In the genomic region with DNA sequence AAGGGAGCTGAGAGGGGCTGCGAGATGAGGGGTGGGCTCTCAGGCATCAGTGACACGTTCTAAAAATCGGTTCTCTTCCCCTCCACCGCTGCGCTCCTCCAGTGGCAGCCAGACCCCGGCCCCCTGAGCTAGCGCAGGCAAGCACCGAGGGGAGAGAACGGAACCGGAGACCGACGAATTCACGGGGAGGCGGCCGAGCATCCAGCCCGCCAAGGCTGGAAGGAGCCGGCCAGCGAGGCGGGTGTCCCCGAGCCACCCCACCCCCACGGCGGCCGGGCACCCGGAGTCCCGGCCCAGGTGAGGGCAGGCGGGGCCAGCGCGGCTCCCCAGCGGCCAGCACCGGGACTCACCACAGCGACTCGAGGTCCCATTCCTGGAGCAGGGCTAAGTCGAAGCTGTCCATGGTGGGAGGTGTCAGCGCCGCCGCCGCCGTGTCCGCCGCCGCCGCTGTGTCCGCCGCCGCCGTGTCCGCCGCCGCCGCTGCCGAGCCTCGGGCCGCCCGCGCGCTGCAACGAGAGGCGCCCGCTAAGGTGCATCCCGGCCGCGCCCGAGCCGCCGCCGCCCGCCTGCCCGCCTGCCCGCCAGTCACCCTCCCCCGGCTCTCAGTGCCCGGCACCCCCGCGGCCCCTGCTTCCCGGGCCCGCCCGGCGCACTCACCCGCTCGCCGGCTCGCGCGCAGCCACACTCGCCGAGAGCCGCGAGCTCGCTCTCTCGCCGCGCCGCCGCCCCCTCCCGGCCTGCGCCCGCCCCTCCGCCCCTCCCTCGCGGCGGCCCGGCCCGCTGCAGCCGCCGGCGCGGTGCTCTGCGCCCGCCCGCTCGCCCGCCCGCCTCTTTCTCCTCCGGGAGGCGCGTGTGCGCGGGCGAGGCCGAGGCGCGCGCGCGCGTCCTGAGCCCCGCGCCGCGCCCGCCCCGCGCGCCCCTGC, we compare ENCODE assay signal across 7 mouse cellular contexts. TPM values are rescaled to one million over a fixed set of nuclear protein-coding genes. Genes with fewer than 3 reads are reported as not detected.
DNase-seq lines count a peak whose midpoint lies in the region; ATAC-seq and TF ChIP-seq lines count a peak whose summit lies in the region.

No protein-coding gene starts in this region.

- H3K27ac ChIP-seq in gastrocnemius, adult 2 months, result peak overlapping the region; percentile 66
- H3K27ac ChIP-seq in limb, embryonic 14.5 days (replicated peaks; ENCODE audit: low read depth, low read length), result peak overlapping the region; percentile 97
- H3K27ac ChIP-seq in midbrain, embryonic 14.5 days (replicated peaks; ENCODE audit: low read depth, low read length), result peak overlapping the region; percentile 95

- intact Hi-C loops in gastrocnemius, adult 2 months (cut with DNase I), result loop anchor here (5.0 kb wide), 2 partner anchors 235 to 440 kb away; no protein-coding TSS in a partner anchor

- no peak for TF ChIP-seq POLR2A in limb, embryonic 14.5 days (IDR thresholded peaks at IDR 0.05; ENCODE audit: borderline replicate concordance, extremely low read depth, insufficient read depth, insufficient read length)

- no peaks in the 10 kb centered on the region for H3K9me3 ChIP-seq in limb, embryonic 14.5 days (ENCODE audit: control insufficient read depth, low read length)
- no peaks in the 10 kb centered on the region for H3K9me3 ChIP-seq in midbrain, embryonic 14.5 days (ENCODE audit: control insufficient read depth, low read length)

- H3K4me3 ChIP-seq in gastrocnemius, adult 2 months, result peak overlapping the region; percentile 85
- H3K4me3 ChIP-seq in limb, embryonic 14.5 days (replicated peaks; ENCODE audit: low read length), result peak overlapping the region; percentile 87
- peak overlapping the region; percentile 95 for H3K4me3 ChIP-seq in midbrain, embryonic 14.5 days (replicated peaks; ENCODE audit: low read depth, low read length)

- TF ChIP-seq CTCF in gastrocnemius, adult 2 months (IDR thresholded peaks at IDR 0.05), result no peak

- DNase-seq in adrenal gland, adult 18-20 months (ENCODE audit: low spot score in 2 of 2), result peak; percentile 46 to 55
- DNase-seq in cerebellum, postnatal 14 days, result peak; percentile 78 to 83
- DNase-seq in gastrocnemius, adult 2 months, result peak; percentile 79
- DNase-seq in limb, embryonic 14.5 days (ENCODE audit: low spot score), result peak; percentile 58
- DNase-seq in midbrain, embryonic 14.5 days, result peak; percentile 91
- DNase-seq in spleen, postnatal 4 days (ENCODE audit: low spot score in 2 of 2), result peak; percentile 14 to 67

- peak overlapping the region; percentile 78 for H3K4me2 ChIP-seq in limb, embryonic 14.5 days (replicated peaks; ENCODE audit: low read depth, low read length, severe bottlenecking)
- H3K4me2 ChIP-seq in midbrain, embryonic 14.5 days (ENCODE audit: low read length), result peak overlapping the region; percentile 84

- no peaks in the 10 kb centered on the region for H3K36me3 ChIP-seq in limb, embryonic 14.5 days (ENCODE audit: control insufficient read depth, insufficient read depth, low read length)
- no peaks in the 10 kb centered on the region for H3K36me3 ChIP-seq in midbrain, embryonic 14.5 days (ENCODE audit: control insufficient read depth, insufficient read depth, low read length)

- ATAC-seq in inflammation-experienced regulatory T-cells, adult 6 months, result peak; percentile 65
- ATAC-seq in limb, embryonic 14.5 days (ENCODE audit: low FRiP score, low read depth), result peak; percentile 85
- peak; percentile 87 for ATAC-seq in midbrain, embryonic 14.5 days (ENCODE audit: low FRiP score, low TSS enrichment)

- H3K27me3 ChIP-seq in limb, embryonic 14.5 days (ENCODE audit: control insufficient read depth, insufficient read depth, low read length), result no peaks in the 10 kb centered on the region
- H3K27me3 ChIP-seq in midbrain, embryonic 14.5 days (ENCODE audit: control insufficient read depth, insufficient read depth, low read length), result no peaks in the 10 kb centered on the region

- H3K9ac ChIP-seq in limb, embryonic 14.5 days (ENCODE audit: low read depth, low read length, severe bottlenecking), result peak overlapping the region; percentile 83
- peak overlapping the region; percentile 93 for H3K9ac ChIP-seq in midbrain, embryonic 14.5 days (replicated peaks; ENCODE audit: low read length)

- under 1% methylated on average over 46 of the region's 133 CpGs for WGBS in limb, embryonic 14.5 days
- WGBS in midbrain, embryonic 14.5 days, result under 1% methylated on average over 85 of the region's 133 CpGs

- peaks cover 31% of the 10 kb centered on the region for H3K4me1 ChIP-seq in limb, embryonic 14.5 days (ENCODE audit: control insufficient read depth, insufficient read depth, low read length)
- peaks cover 59% of the 10 kb centered on the region for H3K4me1 ChIP-seq in midbrain, embryonic 14.5 days (ENCODE audit: control insufficient read depth, insufficient read depth, low read length)

RNA-seq across cellular contexts. Expression of gene Aff3, which starts 37.8 kb away (rescaled TPM):
- 1 to 10 TPM; 2.2 to 2.8 TPM for total RNA-seq in adrenal gland, adult 18-20 months (2021)
- 1 to 10 TPM; 1.2 to 4.4 TPM for total RNA-seq in gastrocnemius, adult 2 months (2021)
- 10 to 100 TPM in 2 of 3 experiments, 1 to 10 TPM in 1; 4.1 to 16.7 (median 15.5) TPM for polyA plus RNA-seq in inflammation-experienced regulatory T-cells, adult 6 months (2017; shearing (Covaris generic))
- polyA plus RNA-seq in limb, embryonic 14.5 days (2012; rRNA removed), result 22.4 and 29.4 TPM in 2 replicates
- 20.4 and 28.4 TPM in 2 replicates for polyA plus RNA-seq in limb, embryonic 14.5 days (2014; fragmentation: Nextera tagmentation; extraction: Ambion mirVana)
- 20.3 and 20.8 TPM in 2 replicates for polyA plus RNA-seq in midbrain, embryonic 14.5 days (2014; fragmentation: Nextera tagmentation; extraction: Ambion mirVana)

Comparison
In these comparisons a context has a peak if more than half of its experiments do, and no peak if none do; other contexts are left out.
1. Peak in every context shown above with its lines: DNase-seq, ATAC-seq, H3K4me3 ChIP-seq and H3K27ac ChIP-seq.
2. DNase-seq: peak in every context shown above with its lines; median percentile 91 in midbrain, embryonic 14.5 days; 80 in cerebellum, postnatal 14 days; 79 in gastrocnemius, adult 2 months; 58 in limb, embryonic 14.5 days; 50 in adrenal gland, adult 18-20 months; 40 in spleen, postnatal 4 days.